Mouse (Mus musculus): Measurements from ENCODE around the gene Il23a.

- TF ChIP-seq POLR2A (IDR thresholded peaks at IDR 0.05; ENCODE audit: low read depth, low read length) (no peak), CTCF (IDR thresholded peaks at IDR 0.05; ENCODE audit: borderline replicate concordance, insufficient read depth, low read length) (no peak)
These were observed 39.6 kb downstream of the Il23a start for GRCm38 (mm10) chr10:128258953-128259352.
